Mouse (Mus musculus) neutrophil, adult 5-6 weeks (primary cell): ENCODE data around the gene Mypop. TPM values are rescaled to one million over a fixed set of nuclear protein-coding genes. Genes with fewer than 3 reads are reported as not detected.

Experiments used
- ATAC-seq: fragments of 151-379, 151-347 bp; 2 replicates; pipeline ENCODE4 v1.8.0; 2017; ENCODE audit warnings: mild to moderate bottlenecking, moderate TSS enrichment; ENCODE audit not compliant: insufficient number of reproducible peaks, poor library complexity, low FRiP score, severe bottlenecking; ENCODE audit errors: extremely low read depth
- total RNA-seq: library from RNA; stranded (forward); fragments of 200-1000 nt; gene quantifications from 2 replicates; pipeline ENCODE4 v1.2.3, GENCODE M21; 2017

Mypop gene
- total RNA-seq, 1 experiment from 2014 or later: 2.0 TPM

GRCm38 (mm10) chr7:18987747-18988146 lies 3.3 kb upstream of the Mypop start:
- ATAC-seq: no peak

GRCm38 (mm10) chr7:18988780-18989179 lies 2.3 kb upstream of the Mypop start:
- no peak for ATAC-seq

GRCm38 (mm10) chr7:18989995-18990394 lies 1.1 kb upstream of the Mypop start:
- no peak for ATAC-seq

- no peak for ATAC-seq
Observed at GRCm38 (mm10) chr7:18991660-18992293, 732 bp downstream of the Mypop start.

- ATAC-seq: no peak
Observed at GRCm38 (mm10) chr7:18992294-18992675, 1.2 kb downstream of the Mypop start.

- ATAC-seq: no peak
Observed at GRCm38 (mm10) chr7:18993036-18993435, 2.0 kb downstream of the Mypop start.

- ATAC-seq: no peak
Observed at GRCm38 (mm10) chr7:18998835-18999234, 7.8 kb downstream of the Mypop start.

- no peak for ATAC-seq
Observed at GRCm38 (mm10) chr7:19000421-19000820, 9.4 kb downstream of the Mypop start.

GRCm38 (mm10) chr7:19001066-19001806 lies 10.2 kb downstream of the Mypop start:
- ATAC-seq: peak; percentile 59

- no peak for ATAC-seq
Observed at GRCm38 (mm10) chr7:19001807-19002085, 10.7 kb downstream of the Mypop start.

GRCm38 (mm10) chr7:19002115-19002514 lies 11.1 kb downstream of the Mypop start:
- ATAC-seq: no peak

GRCm38 (mm10) chr7:19002848-19003498 lies 11.9 kb downstream of the Mypop start:
- ATAC-seq: peak; percentile 21; the same call in 1 of the 2 replicates

- ATAC-seq: peak; percentile 62
Observed at GRCm38 (mm10) chr7:19003902-19004630, 13.0 kb downstream of the Mypop start, which contains the start of gene Irf2bp1. Gene Irf2bp1 (plus strand): TSS chr7:19004044.

- no peak for ATAC-seq
Observed at GRCm38 (mm10) chr7:19004631-19005079, 13.6 kb downstream of the Mypop start.

- ATAC-seq: no peak
Observed at GRCm38 (mm10) chr7:19005417-19006121, 14.5 kb downstream of the Mypop start.

GRCm38 (mm10) chr7:19006476-19006875 lies 15.4 kb downstream of the Mypop start:
- peak; percentile 53 for ATAC-seq

GRCm38 (mm10) chr7:19007026-19007977 lies 16.3 kb downstream of the Mypop start:
- no peak for ATAC-seq

GRCm38 (mm10) chr7:19010581-19010980 lies 19.5 kb downstream of the Mypop start:
- ATAC-seq: no peak
